Mouse (Mus musculus) left cerebral cortex, adult 18-20 months (tissue): ENCODE data around the gene Zscan20. TPM values are rescaled to one million over a fixed set of nuclear protein-coding genes. Genes with fewer than 3 reads are reported as not detected.

Source experiments
- DNase-seq, 2 experiments: peaks; one replicate each; pipeline ENCODE4 v3.0.0; 2021 to 2022; ENCODE audit warnings: low spot score in 2 of 2, mixed read lengths in 1 of 2
- long read RNA-seq, 2 experiments: library from polyadenylated mRNA; stranded (forward); transcript quantifications; one replicate each; pipeline ENCODE4 v2.0.0; 2021
- total RNA-seq, 2 experiments: library from RNA; stranded (reverse); gene quantifications; 2 replicates each; pipeline ENCODE4 v1.2.3; 2021

The Zscan20 gene
- total RNA-seq, result 1 to 10 TPM; 7.9 to 8.3 TPM
- long read RNA-seq, experiment 1, partial matches to known transcripts, result 0 of 3 reads
- long read RNA-seq, experiment 1, other reads (novel, unspliced or antisense), result 2 of 3 reads
- long read RNA-seq, experiment 2, full-length matches to known transcripts, result 4 of 4 reads
- long read RNA-seq, experiment 2, partial matches to known transcripts, result 0 of 4 reads
- long read RNA-seq, experiment 2, other reads (novel, unspliced or antisense), result 0 of 4 reads

DNA sequence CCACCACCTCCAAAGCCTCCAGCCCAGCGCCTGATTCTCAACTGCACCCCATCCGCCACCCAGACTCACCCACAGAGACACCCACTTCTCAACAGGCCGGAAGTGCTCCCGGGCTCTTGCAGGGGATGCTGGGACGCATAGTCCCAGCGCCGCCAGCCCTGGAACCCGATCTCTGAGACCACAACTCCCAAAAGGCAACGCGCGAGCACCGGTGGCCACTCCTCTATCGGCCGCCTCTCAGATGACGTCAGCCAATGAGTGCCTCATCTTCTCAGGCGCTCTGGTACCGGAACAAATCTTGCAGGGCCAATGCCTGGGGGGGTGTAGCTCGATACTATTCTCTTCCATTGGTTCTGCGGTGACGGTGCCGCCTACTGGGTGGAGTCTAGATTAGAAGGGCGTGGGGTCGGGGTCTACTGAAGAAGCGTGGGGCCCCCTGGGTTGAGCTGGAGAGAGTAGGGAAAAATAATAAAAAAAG is at the start of gene Zscan20:
Gene Zscan20 (minus strand): TSS at position 174 of the 478 bp plus-strand sequence.
- DNase-seq, result peak; percentile 94 to 98

DNA sequence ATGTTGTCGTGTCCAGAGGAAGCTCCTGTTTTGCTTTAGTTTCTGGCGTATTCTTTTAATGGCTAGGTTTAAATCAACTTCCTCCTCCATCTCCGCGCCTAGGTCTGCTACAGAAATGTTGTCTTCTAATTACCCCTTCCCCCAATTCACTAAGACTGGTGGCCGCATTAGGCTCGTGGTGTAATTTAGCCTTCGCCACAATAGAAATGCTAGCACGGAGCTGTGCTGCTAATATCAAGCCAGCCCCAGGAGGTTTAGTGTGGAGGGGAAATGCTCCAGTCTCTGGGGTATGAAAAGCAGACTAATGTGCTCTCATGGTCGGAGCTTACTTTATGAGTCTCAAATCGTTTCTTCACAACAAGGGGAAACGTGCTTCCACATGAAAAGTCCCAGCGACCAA is 45.5 kb upstream of the Zscan20 start:
- DNase-seq, result no peak

DNA sequence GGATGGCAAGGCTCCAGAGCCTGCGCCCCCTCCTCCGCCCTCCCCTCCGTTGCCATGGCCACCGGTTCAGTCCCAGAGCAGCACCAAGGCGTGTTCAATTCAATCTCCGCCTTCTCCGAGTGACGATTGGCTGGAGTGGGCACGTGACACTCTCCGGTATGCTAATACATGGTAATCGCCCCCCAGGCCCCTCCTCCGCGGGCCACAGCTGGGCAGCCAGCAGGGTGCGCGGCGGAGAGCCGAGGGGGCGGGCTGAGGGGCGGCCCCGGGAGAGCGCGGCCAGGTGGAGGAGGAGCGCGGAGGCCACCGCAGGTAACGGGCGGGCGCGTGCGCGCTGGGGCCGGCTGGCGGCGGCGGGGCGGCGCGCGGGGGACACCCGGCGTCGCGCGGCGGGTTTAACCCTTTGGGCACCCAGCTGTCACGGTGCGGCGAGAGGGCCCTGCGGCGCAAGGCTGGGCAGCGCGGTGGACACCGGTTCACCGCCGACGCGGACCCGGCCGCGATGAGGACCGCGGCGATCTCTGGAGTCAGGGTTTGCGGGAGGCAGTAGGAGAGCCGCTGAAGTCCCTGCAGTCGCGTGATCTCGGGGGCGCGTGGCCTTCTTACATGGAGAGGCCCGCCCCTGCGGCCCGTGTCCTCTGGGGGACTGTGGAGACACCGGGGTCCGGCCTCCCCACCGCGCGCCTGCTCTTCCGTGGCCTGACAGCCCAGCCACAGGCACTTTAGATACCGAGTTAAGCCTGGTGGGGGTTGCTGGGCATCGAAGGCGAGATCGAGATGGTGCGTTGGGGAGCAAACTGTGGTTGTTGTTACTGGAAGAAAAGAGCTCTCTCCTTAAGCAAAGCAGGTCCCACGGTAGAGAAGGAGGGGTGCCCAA is 44.8 kb upstream of the Zscan20 start, which contains the start of gene Phc2:
Gene Phc2 (plus strand): TSS at position 198 of the 877 bp plus-strand sequence.
- DNase-seq, result peak; percentile 94 to 97

DNA sequence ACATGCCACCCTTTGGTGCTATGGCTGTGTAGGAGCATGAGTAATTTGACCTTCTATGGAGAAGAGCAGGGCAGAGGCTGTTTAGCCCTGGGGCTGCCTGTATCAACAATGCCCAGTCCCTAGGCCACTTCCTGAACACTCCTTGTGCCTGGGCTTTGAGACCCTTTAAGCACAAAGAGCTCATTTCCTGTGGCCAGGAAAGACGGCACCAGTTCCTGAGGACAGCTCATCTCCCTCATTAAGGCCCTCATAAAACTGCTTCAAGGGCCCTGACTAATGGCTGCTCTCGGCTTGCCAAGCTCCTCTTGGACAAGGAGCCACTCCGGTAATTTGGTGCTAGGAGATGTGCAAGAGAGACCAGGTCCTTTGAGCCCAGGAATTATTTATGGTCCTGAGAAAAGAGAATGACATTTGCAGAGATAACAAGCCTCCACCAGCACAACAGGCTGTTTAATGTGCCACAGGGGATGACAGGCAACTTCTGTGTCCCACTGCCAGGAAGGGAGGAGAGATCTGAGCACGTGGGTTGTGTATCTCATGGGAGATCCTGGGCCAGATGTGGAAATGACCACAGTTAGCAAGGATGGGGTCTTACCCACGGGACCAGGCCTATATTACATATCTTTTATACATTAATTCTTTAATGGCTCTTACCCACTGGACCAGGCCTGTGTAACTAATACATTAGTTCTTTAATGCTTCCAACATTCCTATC is 42.8 kb upstream of the Zscan20 start:
- DNase-seq, result no peak

DNA sequence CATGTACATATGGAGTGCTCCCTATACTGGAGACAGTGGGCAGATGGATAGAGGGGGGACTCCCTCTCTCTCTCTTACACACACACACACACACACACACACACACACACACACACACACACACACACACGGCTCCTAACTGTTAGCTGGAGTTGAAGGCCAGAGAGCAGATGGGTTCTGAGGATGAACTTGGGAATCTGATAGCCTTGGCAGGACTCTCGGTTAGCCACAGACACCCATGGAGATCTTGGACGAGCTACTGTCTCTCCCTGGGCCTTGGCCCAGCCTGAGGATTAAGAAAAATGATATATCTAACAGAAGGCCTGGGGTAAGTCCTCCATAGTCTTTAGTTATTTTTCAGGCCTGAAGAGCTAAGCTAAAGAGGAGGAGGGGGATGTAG is 41.6 kb upstream of the Zscan20 start:
- no peak for DNase-seq

DNA sequence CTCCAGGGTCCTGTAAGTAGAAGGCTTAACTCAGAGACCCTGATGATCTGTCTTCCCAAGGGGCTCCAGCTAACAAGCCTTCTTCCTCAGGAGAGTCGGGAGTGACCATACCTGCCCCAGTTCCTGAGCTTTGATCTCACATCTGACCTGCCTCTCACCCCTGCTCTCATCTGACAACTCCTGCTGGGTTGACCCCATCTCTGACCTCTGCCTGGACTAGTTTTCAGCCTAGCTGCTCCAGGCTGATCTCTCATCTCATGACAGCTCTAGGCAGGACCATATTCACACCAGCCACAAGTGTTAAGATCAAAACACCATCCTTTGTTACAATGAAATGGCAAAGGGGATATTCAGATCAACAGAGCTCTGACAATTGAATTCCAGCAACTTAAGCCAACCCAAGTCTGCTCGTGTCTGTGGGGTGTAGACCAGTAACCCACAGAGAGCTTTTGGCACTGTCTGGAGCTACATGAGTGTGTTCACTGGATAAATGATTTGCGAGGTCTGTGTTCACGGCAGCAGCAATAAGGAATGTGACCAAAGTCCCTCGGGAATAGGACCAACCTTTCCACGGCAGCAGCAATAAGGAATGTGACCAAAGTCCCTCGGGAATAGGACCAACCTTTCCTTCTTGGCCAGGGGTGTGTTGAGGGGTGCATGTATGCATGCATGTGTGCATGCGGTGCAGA is 38.8 kb upstream of the Zscan20 start:
- no peak for DNase-seq

DNA sequence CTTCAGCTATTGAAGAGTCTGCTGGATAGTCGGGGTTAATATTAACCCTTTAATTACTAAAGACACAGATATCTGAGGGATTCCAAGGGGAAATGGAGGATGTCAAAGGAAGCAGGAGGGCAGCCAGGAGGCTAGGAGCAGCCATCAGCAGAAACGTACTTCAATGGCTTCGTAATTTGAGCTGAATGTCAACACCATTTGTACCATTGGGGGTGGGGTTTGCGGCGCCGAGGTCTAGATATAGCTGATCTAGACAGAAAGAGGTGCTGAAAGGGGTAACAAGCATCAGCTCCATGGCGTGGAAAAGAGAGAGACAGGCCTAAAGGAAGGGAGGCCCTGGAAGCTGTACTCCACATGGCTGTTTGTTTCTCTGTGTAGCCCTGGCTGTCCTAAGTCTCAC is 36.9 kb upstream of the Zscan20 start:
- DNase-seq, result no peak

DNA sequence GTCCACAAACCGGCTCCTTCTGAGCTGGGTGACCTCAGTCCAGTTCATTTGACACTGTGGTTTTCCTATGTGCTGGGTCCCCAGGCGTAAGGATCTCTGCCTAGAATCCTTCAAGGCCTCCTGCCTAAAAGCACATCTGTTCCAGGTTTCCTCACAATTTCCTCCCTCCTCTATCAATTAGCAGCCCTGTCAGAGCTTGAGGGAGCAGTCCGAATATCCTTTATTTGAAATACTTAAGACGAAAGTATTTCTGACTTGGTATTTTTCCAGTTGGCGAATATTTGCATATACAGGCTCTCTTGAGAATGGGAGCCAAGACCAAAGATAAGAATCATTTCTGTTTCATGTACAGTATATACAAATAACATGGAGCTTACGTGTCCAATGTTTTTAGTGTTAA is 36.0 kb upstream of the Zscan20 start:
- DNase-seq, result no peak

DNA sequence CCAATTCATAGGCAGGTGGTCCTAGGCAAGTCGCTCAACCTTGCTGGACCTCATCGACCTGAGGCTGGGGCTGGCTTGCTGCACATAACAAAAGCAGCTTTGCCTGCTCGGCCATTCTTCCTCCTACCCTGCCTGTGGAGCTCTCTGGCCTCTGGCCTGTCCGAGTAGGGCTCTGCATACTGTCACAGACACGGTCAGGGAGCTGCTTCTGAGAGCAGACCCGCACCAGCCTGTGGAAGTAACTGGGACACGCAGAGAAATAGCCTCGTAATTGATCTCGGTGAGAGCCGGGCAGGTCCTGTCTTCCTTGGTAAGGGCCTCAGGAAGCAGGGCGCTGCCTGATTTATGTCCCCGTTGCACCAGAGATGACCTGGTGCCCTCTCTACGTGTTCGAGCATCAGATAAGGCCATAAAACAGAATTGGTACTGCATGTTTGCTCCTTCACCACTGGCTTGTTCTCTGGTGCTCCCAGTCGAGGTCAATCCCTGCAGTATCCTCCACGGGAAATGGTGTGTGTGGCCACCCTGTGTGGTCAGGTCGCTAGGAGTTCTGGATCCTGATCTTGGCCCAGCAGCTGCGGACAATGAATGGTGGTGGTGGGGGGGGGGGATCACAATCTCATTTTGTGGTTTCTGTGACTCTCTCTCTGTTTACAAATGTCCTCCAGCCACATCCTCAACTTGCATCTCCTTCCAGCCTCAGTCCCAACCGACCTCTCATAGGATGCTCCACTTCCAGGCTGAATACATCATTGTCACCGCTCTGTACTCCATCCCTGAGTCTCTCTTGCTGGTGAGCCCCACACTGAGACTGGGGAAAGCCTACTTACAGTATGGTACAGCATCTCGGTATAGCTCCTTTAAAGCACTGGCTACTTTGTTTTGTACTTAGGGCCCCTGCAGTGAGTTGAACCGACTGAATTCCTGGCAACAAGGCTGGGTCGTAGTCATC is 32.1 kb upstream of the Zscan20 start:
- DNase-seq, result no peak

DNA sequence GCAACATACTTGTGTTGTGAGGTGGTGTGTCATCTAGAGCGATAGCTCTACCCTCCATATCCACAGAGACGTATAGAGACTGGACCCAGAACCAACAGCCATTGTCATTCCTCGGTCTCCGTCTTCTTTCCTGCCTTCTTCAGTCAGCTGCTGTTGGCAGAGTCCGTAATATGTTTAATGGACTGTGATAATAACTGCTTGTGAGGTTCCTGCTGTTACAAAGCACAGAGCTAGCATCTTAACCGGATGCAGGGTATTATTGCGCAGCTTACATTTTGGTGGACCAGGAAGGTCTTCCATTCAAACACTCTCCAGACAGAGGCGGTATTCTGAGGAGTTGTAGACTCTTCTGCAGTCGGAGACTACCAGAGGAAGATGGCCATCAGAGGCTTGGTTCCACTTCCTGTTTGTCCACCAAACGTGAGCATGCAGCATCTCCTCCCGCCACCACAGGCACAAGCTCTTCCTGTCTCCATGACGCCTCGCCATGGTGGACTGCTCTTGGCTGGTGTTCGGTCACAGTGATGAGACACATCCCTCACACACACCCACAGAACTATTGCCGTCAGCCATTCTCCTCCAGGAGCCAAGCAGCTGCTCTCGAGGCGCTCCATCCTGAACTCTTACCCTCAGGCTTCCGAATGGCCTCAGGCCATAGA is 28.5 kb upstream of the Zscan20 start:
- DNase-seq, result peak in 1 of 2 experiments; percentile 14

DNA sequence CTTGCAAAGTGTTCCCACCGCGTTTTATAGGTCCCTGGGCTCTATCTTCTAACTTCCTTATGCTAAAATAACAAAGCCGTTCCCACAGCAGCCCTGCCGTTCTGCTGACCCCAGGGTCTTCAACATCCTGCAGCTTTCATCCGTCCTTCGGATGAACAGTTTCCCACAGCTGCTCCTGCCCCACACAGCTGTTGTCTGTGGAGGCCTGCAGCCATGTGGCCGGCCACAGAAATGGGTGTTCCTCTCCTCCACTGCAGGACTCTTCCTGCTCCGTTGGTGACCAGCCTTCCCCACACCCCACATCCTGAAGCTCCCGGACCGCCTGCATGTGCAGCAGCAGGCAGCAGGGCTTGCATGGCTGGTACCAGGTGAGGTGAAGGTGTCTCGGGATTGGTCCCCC is 27.4 kb upstream of the Zscan20 start:
- no peak for DNase-seq

DNA sequence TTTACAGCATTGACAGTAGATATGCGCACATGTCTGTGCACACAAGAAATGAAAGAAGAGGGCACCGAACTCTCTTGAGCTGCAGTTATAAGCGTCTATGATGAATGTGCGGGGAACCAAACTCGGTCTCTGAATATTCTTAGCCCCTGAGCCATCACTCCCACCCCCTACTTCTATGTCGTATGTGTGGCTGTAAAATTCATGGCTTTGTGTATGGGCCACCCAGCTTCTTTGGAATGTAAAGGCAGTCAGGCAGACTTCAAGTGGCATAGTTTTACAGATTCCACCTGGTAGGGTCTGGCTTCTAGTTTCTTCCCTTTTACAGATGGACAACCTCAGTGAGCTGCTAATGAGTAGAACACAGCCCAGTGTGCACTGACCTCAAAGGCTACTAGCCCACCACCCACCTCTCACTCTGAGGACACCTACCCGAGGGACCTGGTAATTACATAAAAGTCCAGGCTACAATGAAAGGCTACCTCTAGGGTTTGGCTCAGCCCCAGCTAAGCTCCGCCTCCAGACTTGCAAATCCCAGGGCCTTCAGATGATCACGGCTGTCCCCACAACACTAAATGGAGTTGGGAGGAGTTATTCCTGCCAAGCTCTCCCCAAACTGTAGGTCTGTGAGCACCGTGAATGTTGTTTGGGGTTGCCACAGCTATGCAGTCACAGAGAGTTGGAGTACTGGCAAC is 26.1 kb upstream of the Zscan20 start:
- no peak for DNase-seq

DNA sequence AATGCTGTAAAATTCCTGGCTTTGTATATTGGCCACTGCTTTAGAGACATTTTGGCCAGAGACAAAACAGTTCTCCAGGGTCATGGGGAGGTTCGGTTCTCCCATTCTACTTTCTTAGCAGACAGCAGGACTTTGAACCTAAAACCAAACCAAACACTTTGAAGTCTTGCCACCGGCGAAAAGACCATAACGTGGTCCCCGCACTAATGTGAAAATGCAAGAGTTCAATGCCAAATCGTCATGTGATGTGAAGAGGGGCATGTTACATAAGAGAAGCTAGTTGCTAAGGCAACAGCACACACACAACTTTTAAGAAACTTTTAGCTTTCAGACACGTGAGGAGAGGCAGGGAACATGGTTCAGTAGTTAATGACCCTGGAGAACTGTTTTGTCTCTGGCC is 25.6 kb upstream of the Zscan20 start:
- no peak for DNase-seq

DNA sequence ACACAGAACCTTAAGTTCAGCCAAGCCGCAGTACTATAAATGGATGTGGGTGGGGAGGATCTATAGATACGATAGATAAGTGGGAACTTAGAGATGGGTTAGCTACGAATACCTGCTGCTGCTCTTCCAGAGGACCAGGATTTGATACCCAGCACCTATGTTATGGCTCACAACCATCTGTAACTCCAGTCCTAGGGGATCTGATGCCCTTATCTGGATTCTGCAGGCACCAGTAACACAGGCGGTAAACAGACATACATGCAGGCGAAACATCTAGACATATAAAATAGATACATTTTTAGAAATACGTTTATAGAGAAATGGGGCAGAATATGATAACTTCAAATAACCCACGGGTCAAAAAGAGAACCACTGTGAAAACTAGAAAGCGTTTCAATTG is 11.2 kb upstream of the Zscan20 start:
- DNase-seq, result no peak

DNA sequence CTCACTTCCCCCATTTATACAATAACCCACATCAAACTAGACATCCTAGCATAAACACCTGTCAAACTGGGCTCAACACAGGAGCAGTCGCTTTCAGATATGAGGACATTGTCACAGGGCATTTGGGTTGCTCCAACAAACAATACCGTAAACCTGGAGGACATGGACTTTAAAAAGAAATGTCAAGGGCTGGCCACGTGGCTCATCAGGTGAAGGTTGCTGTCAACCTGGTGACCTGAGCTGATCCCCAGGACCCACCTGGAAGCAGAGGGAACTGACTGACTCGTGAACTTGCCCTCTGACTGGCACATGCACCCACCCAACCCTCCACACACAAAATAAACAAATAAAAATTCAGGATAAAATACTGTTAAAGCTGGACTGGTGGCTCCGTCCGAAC is 10.7 kb upstream of the Zscan20 start:
- DNase-seq, result no peak

DNA sequence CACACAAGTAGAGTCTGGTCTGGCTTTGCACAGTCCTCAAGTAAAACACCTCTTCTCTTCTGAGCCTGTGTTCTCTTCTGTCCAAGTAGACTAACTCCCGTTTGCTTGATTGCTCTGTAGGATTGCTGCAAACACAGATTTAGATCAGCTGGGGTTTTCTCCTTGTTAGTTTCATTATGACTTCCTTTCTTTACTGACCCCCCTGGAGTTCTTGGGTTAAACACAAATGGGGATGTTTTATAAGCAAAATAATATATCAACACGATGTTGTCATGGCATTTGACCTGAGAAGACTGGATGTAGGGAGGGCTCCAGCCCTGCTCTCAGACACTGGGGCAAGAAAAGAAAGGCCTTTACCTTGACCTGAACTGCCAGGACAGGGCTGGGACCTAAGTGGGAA is 9.1 kb upstream of the Zscan20 start:
- no peak for DNase-seq

DNA sequence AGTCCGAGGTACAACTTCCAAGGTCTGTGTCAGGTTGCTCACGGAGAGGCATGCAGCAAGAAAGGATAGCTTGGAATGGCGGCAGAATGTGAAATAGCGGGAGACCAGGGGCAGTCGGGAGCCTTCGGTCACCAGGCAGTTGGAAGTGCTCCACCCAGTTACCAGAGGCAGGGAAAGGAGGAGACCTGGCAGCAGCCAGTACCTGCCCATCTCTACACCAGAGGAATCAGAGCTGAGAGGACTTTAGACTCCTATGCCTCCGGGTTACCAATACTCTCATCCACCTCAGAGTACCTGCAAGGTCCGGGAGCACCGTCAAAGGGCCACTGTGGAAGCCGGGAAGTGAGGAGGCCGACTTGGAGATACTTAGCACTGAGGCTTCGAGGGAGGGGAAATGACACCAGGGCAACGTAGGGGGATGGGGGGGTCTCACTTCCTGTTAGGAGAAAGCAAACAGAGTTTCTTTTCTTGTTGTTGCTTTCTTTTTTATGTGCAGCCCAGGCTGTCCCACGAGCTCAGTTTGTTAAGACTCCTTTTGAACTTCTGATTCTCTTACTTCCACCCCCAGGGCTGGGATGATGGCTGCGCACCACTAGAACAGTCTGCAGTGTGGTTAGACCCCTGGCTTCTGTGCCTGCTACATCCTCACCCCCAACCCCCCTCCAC is 8.5 kb upstream of the Zscan20 start, which contains the start of gene Tlr12:
Gene Tlr12 (minus strand): TSS at position 374 of the 666 bp plus-strand sequence.
- no peak for DNase-seq
